Mouse (Mus musculus): ENCODE measurements around the gene Kat7.

DNA sequence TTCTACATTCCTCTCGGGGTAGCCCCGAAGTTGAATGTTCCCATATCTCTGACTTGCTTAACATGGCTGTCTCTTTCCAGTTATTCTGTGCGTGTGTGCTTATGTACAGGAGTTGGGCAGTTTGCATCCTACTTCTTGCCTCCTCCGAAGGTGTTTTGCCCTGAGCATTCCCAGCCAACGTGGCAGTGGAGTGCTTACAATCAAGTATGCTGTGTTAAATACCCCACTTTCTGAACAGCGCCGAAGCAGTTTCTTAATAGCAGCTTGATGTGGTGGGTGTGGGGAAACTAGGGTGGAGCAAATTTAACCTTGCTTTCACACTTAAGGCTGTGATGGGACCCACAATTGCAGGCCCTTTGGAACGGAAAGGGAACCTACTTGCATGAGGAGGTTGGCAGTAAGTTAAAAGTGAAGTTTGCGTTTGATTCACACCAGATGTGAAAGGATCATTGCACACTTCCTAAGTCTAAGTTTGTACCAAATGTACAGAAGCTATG, 27.8 kb upstream of the Kat7 start:
- TF ChIP-seq POLR2A (IDR thresholded peaks at IDR 0.05; ENCODE audit: control insufficient read depth, extremely low read depth, insufficient read depth, low read length, poor library complexity) (no peak), CTCF (IDR thresholded peaks at IDR 0.05; ENCODE audit: borderline replicate concordance, control insufficient read depth, extremely low read depth, insufficient read depth, low read length, poor library complexity) (no peak)

All from thymus, adult 2 months (tissue).